Mouse (Mus musculus) kidney, embryonic 14.5 days (tissue): ENCODE measurements around the gene D2hgdh. TPM values are rescaled to one million over a fixed set of nuclear protein-coding genes. Genes with fewer than 3 reads are reported as not detected.

Experiments used
- ATAC-seq: fragments of 200-750 bp; cut with Nextera tagmentation; 2 replicates; pipeline ENCODE4 v1.8.0; 2017; ENCODE audit warnings: moderate number of reproducible peaks, mild to moderate bottlenecking, moderate TSS enrichment, moderate library complexity; ENCODE audit not compliant: low FRiP score, low TSS enrichment
- H3K27ac ChIP-seq: fragments of 300-500 bp; sonication (generic); 2 replicates; pipeline ENCODE4 v1.5.1; 2014; ENCODE audit warnings: low read depth, mild to moderate bottlenecking, low read length, moderate library complexity, mixed read lengths
- H3K27me3 ChIP-seq: fragments of 300-500 bp; sonication (generic); 2 replicates; pipeline ENCODE4 v1.6.1; 2014; ENCODE audit warnings: mild to moderate bottlenecking, low read length; ENCODE audit not compliant: control insufficient read depth, insufficient read depth
- H3K36me3 ChIP-seq: fragments of 300-500 bp; sonication (generic); 2 replicates; pipeline ENCODE4 v1.6.1; 2014; ENCODE audit warnings: low read length, mixed read lengths; ENCODE audit not compliant: control insufficient read depth, insufficient read depth
- H3K4me1 ChIP-seq: fragments of 300-500 bp; sonication (generic); 2 replicates; pipeline ENCODE4 v1.6.1; 2014; ENCODE audit warnings: low read length, mixed read lengths; ENCODE audit not compliant: control insufficient read depth, insufficient read depth
- H3K4me2 ChIP-seq: fragments of 300-500 bp; sonication (generic); replicated peaks from 2 replicates; pipeline ENCODE4 v1.6.1; 2014; ENCODE audit warnings: low read depth, mild to moderate bottlenecking, low read length
- H3K4me3 ChIP-seq: fragments of 300-500 bp; sonication (generic); 2 replicates; pipeline ENCODE4 v1.5.1; 2014; ENCODE audit warnings: mild to moderate bottlenecking, low read length
- H3K9ac ChIP-seq: fragments of 300-500 bp; sonication (generic); 2 replicates; pipeline ENCODE4 v1.6.1; 2014; ENCODE audit warnings: low read depth, mild to moderate bottlenecking, low read length, moderate library complexity
- H3K9me3 ChIP-seq: fragments of 300-500 bp; sonication (generic); 2 replicates; pipeline ENCODE4 v1.6.1; 2016; ENCODE audit warnings: low read length; ENCODE audit not compliant: control insufficient read depth
- WGBS: fragments of 180-500 bp; shearing (Covaris S2); extraction: QIAGEN DNeasy Blood & Tissue Kit; methylation state at CpG from one replicate; pipeline ENCODE4 v1.1.7; 2014; 5-methylcytosine and 5-hydroxymethylcytosine counted together
- polyA plus RNA-seq: library from polyadenylated mRNA; unstranded; fragments of >200 nt; fragmentation: Nextera tagmentation; extraction: Ambion mirVana; gene quantifications from 2 replicates; pipeline ENCODE4 v1.2.1, GENCODE M21; 2014

Gene D2hgdh
- 10.8 and 13.2 TPM in 2 replicates for polyA plus RNA-seq

DNA sequence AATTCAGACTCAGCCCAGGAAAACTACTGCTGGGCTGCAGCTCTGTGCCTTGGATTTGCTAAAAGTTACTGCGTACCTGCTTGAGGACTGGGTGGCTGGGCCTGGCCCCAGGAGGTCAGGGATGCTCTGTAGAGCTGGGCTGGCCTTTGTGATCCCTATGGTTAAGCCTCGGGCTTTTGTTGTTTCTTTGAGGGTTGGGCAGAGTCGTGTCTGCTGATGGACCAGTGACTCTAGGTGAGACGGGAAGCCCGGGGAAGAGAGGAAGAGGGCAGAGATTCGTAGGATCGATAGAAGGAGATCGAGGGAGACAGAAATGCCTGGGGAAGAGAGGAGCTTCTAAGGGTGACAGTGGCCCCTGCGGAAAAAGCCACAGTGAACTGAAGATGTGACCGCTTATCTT is at the start of gene D2hgdh:
Gene D2hgdh (plus strand): TSS at position 301 of the 400 bp plus-strand sequence.
- peak within 1 kb of the TSS; percentile 56 for H3K4me2 ChIP-seq
- WGBS = 4% methylated on average over 10 of the region's 10 CpGs
- peak within 1 kb of the TSS; percentile 65 for H3K9ac ChIP-seq
- H3K27ac ChIP-seq = peak within 1 kb of the TSS; percentile 90
- H3K4me3 ChIP-seq = peak within 1 kb of the TSS; percentile 46
- no peaks in the 10 kb centered on the region for H3K27me3 ChIP-seq
- peaks cover 20% of the 10 kb centered on the region for H3K36me3 ChIP-seq
- peak; percentile 14; the same call in 1 of the 2 replicates for ATAC-seq
- H3K4me1 ChIP-seq = peaks cover 4% of the 10 kb centered on the region; the same call in 1 of the 2 replicates
- H3K9me3 ChIP-seq = no peaks in the 10 kb centered on the region

- Histone ChIP-seq H3K36me3 (peaks cover 81% of the 10 kb centered on the region), H3K9me3 (no peaks in the 10 kb centered on the region), H3K4me2 (no peak overlapping the region), H3K9ac (no peak overlapping the region), H3K4me3 (no peak overlapping the region), H3K27me3 (no peaks in the 10 kb centered on the region), H3K27ac (no peak overlapping the region), H3K4me1 (no peaks in the 10 kb centered on the region)
- ATAC-seq = no peak
- WGBS = 91% methylated on average over 5 of the region's 5 CpGs
Measured at GRCm38 (mm10) chr1:93776686-93777085, 48.0 kb upstream of the D2hgdh start.

DNA sequence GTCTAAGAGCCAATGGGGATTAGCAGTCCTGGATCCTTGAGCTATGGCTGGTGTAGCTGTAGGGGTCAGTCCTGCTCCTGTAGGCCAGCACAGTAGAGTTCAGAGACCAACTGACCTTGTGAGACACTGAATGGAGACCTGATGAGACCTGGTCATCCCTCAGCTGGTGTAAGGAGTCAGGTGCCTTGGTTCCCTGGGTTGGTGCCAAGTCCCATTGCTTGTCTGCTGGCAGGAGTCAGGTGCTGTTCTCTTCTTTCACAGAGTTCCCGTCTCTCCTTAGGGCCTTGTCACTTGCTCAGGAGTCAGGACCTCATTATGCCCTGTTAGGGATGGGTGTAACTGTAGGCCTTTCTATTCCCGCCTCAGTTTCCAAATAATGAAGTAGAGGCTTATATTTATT is 37.8 kb upstream of the D2hgdh start:
- no peak overlapping the region for H3K27ac ChIP-seq
- no peak overlapping the region for H3K4me3 ChIP-seq
- no peak overlapping the region for H3K4me2 ChIP-seq
- H3K9me3 ChIP-seq = no peaks in the 10 kb centered on the region
- no peaks in the 10 kb centered on the region for H3K4me1 ChIP-seq
- no peak overlapping the region for H3K9ac ChIP-seq
- 86% methylated on average over 2 of the region's 2 CpGs for WGBS
- no peaks in the 10 kb centered on the region for H3K27me3 ChIP-seq
- H3K36me3 ChIP-seq = peaks cover 81% of the 10 kb centered on the region
- no peak for ATAC-seq

- Histone ChIP-seq H3K36me3 (peaks cover 70% of the 10 kb centered on the region), H3K9ac (no peak overlapping the region), H3K27ac (no peak overlapping the region), H3K4me1 (no peaks in the 10 kb centered on the region), H3K9me3 (no peaks in the 10 kb centered on the region), H3K4me2 (no peak overlapping the region), H3K4me3 (no peak overlapping the region), H3K27me3 (no peaks in the 10 kb centered on the region)
- ATAC-seq = no peak
- 94% methylated on average over 8 of the region's 8 CpGs for WGBS
Measured at GRCm38 (mm10) chr1:93794526-93794925, 30.2 kb upstream of the D2hgdh start.

DNA sequence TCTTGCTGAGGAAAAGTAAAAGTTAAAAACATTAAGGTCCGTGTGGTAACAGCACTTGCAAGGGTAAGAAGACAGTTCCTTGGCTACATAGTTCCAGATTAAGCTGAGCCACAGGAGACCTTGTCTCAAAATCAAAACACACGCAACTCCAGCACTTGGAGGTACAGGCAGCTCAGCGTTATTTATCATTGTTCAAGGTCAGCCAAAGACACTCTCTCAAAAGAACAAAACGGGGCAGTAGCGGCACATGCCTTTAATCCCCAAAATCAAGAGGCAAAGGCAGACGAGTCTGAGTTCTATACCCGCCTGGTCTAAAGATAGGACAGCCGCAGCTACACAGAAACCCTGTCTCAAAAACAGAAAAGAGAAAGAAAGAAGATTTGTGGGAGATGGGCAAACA is 28.8 kb upstream of the D2hgdh start:
- no peak overlapping the region for H3K4me2 ChIP-seq
- no peak overlapping the region for H3K4me3 ChIP-seq
- no peak for ATAC-seq
- H3K9ac ChIP-seq = no peak overlapping the region
- no peak overlapping the region for H3K27ac ChIP-seq
- H3K4me1 ChIP-seq = no peaks in the 10 kb centered on the region
- no peaks in the 10 kb centered on the region for H3K27me3 ChIP-seq
- H3K36me3 ChIP-seq = peaks cover 76% of the 10 kb centered on the region
- WGBS = 87% methylated on average over 8 of the region's 8 CpGs
- no peaks in the 10 kb centered on the region for H3K9me3 ChIP-seq

GRCm38 (mm10) chr1:93800670-93801503 is 23.8 kb upstream of the D2hgdh start:
- H3K4me1 ChIP-seq = peaks cover 22% of the 10 kb centered on the region
- H3K36me3 ChIP-seq = peaks cover 35% of the 10 kb centered on the region
- H3K4me2 ChIP-seq = peak overlapping the region; percentile 64
- H3K4me3 ChIP-seq = peak overlapping the region; percentile 75
- peak overlapping the region; percentile 86; the same call in 1 of the 2 replicates for H3K27ac ChIP-seq
- no peak for ATAC-seq
- H3K9ac ChIP-seq = peak overlapping the region; percentile 81
- no peaks in the 10 kb centered on the region for H3K9me3 ChIP-seq
- WGBS = 73% methylated on average over 21 of the region's 21 CpGs
- no peaks in the 10 kb centered on the region for H3K27me3 ChIP-seq

- Histone ChIP-seq H3K36me3 (peaks cover 44% of the 10 kb centered on the region), H3K4me2 (peak within 1 kb of the TSS; percentile 69), H3K27me3 (no peaks in the 10 kb centered on the region), H3K9me3 (no peaks in the 10 kb centered on the region), H3K27ac (peak within 1 kb of the TSS; percentile 91), H3K4me1 (peaks cover 22% of the 10 kb centered on the region), H3K4me3 (peak within 1 kb of the TSS; percentile 75), H3K9ac (peak within 1 kb of the TSS; percentile 81)
- peak; percentile 52 for ATAC-seq
- under 1% methylated on average over 42 of the region's 42 CpGs for WGBS
Measured at GRCm38 (mm10) chr1:93801741-93802238, 22.9 kb upstream of the D2hgdh start, which contains the start of gene Dtymk. TSS of gene Dtymk (minus strand) at chr1:93801934.

GRCm38 (mm10) chr1:93802771-93803170 is 21.9 kb upstream of the D2hgdh start:
- no peak overlapping the region for H3K27ac ChIP-seq
- peak overlapping the region; percentile 81; the same call in 1 of the 2 replicates for H3K4me3 ChIP-seq
- H3K4me1 ChIP-seq = peaks cover 22% of the 10 kb centered on the region
- WGBS = 85% methylated on average over 5 of the region's 5 CpGs
- no peaks in the 10 kb centered on the region for H3K9me3 ChIP-seq
- no peaks in the 10 kb centered on the region for H3K27me3 ChIP-seq
- peaks cover 44% of the 10 kb centered on the region for H3K36me3 ChIP-seq
- peak overlapping the region; percentile 69 for H3K4me2 ChIP-seq
- H3K9ac ChIP-seq = no peak overlapping the region; the same call in 1 of the 2 replicates
- ATAC-seq = no peak
